Mouse (Mus musculus): ENCODE results near the gene Gng10. TPM values are rescaled to one million over a fixed set of nuclear protein-coding genes. Genes with fewer than 3 reads are reported as not detected.
A peak's percentile ranks its signal among the peaks of the same experiment; 100 is the strongest.

Gng10 gene
- polyA plus RNA-seq (2012), result 17.3 and 20.9 TPM in 2 replicates

DNA sequence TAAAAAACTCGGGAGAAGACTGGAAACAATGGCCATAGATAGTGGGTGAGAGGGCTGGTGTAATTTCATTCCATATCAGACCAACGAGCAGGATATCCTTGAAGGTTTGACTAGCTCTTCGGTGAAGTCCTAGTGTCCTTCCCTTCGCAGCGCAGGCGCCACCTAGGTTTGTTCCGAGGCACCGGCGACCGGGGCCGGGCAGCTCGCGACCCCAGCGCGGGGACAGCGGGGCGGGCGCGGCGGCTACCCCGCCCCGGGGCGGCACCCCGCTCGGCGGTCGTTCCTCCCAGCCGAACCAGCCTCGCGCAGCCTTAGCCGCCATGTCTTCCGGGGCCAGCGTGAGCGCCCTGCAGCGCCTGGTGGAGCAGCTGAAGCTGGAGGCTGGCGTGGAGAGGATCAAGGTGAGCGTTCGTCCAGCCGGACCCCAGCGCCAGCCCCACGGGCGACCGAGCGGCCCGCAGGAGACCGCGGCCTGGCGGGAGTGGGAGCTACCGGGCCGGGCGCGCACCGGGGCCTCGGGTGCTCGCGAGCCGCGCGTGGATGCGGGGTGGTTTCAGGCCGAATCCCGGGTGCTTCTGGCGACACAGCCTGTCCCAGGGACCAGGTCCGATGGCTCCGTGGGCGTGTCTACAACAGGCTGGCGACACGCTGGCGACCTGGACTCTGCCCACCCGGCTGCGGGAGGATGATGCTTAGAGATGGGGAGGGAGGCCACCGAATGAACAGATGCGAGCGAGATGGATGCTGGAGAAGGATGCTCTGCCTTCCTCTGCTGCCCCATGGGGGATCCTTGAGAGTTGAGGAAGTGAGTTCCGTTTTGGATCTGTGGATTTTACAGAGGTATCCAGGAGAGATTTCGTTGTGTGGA, at the start of gene Gng10:
TSS of gene Gng10 (plus strand) at position 171 of the 868 bp plus-strand sequence.
- TF ChIP-seq GATA1 (IDR thresholded peaks at IDR 0.05; ENCODE audit: low read length), result no peak

DNA sequence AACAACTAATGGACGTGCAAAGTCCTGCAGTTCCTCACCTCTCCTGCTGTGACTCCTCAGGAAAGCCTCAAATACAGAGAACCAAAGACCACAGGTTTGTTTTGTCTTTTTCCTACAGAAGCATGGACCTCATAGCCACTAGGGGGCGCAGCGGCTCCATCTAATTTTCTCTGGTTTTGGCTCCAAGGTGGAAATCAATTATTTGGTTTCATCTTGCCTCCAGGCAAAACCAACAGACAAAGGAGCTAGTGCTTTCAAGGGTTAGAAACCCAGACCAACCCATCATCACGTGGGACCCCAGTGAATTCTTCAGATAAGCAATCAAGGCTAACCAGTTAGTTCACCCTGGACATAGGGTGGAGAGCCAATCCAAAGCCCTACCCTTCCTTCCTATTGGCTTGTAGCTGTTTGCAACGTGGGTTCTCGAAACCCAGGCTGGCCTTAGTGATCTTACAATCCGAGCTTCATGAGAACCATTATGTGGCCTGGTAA, 49.7 kb upstream of the Gng10 start:
- TF ChIP-seq GATA1 (IDR thresholded peaks at IDR 0.05; ENCODE audit: low read length), result no peak

DNA sequence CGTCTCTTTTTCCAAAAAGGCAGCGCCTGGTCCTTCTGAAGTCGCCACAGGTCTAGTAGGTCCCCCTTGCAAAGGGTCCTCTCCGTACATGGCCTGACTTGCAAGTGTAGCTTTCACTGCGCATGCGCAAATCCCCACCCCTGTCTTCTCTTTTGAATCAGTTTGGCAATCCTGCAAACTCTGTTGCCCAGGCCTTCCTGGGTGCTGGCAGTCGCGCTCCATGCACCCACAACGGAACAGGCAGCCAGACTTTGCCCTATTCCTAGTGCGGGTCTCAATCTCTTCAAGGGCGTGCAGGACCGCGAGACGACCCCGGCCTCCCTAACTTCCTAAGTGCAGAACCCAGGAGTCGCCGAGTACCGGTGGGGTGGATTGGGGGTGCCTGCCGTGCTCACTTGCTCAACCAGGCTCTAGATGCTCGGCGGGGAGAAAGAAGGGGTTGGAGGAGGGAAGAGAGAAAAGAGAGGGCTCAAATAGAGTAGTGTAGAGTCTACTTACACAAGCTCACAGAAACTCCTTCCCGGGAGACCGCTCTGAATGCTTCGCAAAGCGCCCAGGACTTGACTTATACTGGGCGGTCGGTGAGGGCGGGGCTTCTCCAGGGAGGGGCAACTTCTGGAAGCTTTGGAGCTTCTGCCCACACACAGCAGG, 48.2 kb upstream of the Gng10 start, which contains the start of gene Ptgr1:
TSS of gene Ptgr1 (minus strand) at position 580 of the 651 bp plus-strand sequence.
- TF ChIP-seq GATA1 (IDR thresholded peaks at IDR 0.05; ENCODE audit: low read length), result no peak

DNA sequence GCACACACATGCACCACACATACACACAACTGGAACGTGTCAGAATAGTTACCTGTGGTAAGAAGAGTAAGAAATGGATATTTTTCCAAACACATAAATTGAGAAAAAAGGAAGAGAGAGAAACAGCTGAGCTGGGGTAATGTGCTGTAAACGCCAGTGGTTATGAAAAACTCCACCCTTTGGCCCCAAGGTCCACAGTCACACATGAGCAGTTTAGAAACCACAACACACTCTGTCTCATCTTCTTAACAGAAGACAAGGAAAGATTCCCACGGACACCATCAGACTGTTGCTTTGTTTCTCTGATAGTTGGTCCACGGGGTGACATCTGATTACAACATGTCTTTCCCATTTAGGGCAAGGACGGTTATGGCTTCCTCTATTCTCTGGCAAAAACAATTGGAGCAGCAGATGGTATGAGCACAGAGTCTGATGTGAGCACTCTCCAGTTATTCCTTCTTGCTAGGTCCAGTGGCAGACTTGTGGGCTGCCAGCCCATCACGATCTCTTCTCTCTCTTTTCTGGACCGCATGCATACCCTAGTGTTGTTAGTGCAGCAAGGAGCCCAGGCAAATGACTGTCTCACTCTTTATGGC, 45.5 kb upstream of the Gng10 start:
- no peak for TF ChIP-seq GATA1 (IDR thresholded peaks at IDR 0.05; ENCODE audit: low read length)

DNA sequence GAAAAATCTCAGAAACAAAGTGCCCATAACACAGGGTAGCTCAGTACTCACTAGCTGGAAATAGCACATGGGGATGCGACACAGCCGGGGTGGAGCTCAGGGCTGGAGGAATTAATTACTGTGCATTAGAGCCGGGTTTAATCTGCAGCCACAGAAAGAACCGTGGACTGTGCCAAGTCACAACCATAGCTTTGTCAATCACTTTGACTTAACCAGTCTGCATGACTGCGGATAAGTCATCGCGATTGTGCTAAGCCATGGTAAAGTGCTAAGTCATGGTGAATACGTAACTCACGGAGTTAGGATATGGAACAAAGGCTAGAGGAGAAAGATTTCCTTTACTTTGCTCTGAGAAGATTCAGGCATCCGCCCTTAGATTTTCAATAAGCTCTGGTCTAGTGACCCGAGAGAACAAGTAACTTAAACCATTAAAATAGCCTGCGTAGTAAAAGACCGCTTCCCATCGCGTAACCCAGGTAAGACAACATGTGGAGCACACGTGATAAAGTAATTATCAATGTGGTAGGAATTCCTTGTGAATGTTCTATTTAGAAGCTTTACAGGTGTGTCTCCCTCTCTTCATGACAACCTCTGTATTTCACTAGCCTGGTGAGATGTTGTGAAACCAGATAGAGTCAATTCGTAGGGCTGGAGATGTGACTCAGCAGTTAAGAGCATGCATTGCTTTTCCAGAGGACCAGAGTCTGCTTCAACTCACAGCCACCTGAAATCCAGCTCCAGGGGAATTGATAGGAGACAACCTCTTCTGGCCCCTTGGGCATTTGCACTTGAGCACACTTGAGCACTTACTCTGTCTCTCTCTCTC, 44.1 kb upstream of the Gng10 start:
- no peak for TF ChIP-seq GATA1 (IDR thresholded peaks at IDR 0.05; ENCODE audit: low read length)

DNA sequence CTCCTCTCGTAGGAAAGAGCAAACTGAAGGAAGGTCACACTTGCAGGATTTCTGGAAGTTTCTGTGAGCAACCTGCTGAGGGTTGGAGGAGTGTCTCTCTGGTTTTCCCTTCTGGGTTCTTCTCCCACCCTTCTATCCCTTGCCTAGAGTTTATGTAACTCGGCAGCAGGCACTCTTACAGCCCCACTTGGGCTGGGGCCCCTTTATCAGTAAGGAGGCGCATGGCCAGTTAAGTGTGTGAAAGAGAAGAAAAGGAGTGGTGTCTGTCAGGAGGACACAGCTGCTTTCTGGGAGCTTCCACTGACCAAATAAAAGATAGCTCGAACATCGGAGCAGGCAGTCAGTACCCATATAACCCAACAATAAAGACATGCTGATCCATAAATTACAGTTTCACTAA, 42.7 kb upstream of the Gng10 start:
- no peak for TF ChIP-seq GATA1 (IDR thresholded peaks at IDR 0.05; ENCODE audit: low read length)

DNA sequence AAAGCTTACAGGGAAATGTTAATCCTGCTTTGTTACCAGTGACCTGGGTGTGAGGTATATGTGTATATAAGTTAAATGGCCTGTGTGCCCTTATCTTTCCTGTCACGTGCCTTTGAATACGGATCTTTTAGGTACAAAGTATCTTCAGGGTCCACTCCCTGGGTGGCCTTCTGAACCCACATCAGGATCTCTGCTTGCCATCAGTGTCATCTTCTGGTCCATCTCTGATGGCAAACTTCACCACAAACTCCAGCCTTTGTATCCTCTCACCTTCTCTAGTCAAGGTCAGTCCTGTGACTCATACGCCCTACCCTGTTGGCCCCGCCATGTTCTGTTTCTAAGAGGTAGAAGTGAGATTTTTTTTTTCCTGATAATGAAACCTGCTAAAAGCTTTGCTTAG, 40.1 kb upstream of the Gng10 start, which contains the start of gene Dnajc25:
TSS of gene Dnajc25 (plus strand) at position 301 of the 400 bp plus-strand sequence.
- TF ChIP-seq GATA1 (IDR thresholded peaks at IDR 0.05; ENCODE audit: low read length), result no peak

DNA sequence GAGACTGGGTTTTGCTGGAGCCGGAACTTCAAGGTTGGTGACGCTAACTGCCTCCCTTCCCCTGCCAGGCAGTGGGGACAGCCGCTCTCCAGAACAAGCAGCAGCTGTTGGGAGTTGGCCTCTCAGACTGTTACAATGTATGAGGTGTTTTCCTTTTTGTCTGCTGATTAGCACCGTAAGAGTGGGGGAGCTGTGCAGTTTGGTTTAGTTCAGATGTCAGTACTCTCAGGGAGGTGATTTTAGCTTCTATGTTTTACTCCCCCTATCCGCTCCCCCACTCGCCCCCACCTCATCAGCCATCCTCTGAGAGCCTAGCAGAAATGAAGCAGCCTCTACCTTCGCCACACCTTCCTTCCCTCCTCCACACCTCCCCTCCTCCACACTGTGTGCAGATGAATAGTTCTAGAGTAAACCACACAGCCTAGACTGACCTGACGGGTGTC, 39.6 kb upstream of the Gng10 start:
- TF ChIP-seq GATA1 (IDR thresholded peaks at IDR 0.05; ENCODE audit: low read length), result no peak

DNA sequence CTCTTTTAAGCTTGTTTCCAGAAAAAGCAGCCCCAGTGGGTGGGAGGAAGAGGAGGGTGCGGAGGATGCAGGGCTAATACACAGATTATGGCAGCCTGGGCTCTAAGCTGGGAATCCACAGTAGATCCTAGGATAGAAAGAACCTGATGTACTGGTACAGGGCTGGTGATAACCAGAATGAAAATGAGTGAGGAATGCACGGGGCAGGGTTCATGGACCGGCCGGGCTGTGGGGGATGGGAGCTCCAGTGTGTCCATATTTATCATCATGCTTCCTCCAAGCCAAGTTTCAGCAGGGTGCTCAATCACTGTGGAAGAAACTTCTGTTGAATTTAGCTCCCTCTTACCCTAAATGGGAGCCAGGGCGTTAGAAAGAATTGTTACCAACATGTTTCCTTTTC, 37.8 kb upstream of the Gng10 start:
- TF ChIP-seq GATA1 (IDR thresholded peaks at IDR 0.05; ENCODE audit: low read length), result no peak

DNA sequence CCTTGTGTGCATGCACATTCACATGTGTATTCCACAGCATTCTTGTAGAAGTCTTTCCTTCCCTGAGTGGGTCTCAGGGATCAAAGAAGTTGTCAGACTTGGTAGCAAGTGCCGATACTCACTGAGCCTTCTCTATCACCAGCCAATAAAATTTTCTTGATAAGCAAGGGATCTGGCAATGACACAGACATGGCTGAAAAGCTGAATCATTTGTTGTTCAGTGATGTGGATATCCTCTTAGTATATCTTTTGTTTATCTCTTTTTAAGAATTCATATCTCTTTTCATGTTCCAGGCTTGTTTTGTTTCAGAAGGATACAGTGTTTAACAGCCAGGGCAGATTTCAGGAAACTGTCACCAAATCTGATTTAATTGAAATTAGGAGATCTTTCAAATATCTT, 36.2 kb upstream of the Gng10 start:
- TF ChIP-seq GATA1 (IDR thresholded peaks at IDR 0.05; ENCODE audit: low read length), result peak; percentile 38

DNA sequence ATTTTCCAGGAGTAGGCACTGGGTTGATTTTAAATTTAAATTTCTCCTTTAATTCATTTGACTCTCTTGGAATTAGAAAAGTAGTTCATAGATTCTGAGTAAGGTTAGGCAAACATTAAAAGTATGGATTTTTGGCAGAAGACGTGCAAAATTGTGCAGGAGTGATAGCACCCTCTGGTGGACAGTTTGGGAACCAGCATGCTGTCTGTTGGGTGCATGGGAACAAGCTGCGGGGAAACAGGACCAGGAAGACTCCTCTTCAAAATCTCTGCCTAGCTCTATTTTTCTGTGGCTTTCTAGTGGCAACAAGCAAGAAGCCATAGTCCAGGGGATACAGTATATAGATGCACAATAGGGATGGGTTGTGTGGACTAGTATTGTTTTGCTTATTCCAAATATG, 35.2 kb upstream of the Gng10 start:
- TF ChIP-seq GATA1 (IDR thresholded peaks at IDR 0.05; ENCODE audit: low read length), result no peak

DNA sequence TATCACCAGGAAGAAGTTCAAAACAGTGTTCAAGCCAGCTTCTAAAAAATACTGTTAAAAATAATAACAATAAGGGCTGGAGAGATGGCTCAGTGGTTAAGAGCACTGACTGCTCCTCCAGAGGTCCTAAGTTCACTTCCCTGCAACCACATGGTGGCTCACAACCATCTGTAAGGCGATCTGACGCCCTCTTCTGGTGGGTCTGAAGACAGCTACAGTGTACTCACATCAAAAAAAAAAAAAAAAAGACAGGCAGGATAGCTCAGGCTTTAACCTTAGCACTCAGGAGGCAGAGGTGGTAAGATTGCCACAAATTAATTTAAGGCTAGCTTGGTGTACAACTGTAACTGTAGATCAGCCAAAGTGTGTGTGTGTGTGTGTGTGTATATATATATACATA, 34.3 kb upstream of the Gng10 start:
- no peak for TF ChIP-seq GATA1 (IDR thresholded peaks at IDR 0.05; ENCODE audit: low read length)

DNA sequence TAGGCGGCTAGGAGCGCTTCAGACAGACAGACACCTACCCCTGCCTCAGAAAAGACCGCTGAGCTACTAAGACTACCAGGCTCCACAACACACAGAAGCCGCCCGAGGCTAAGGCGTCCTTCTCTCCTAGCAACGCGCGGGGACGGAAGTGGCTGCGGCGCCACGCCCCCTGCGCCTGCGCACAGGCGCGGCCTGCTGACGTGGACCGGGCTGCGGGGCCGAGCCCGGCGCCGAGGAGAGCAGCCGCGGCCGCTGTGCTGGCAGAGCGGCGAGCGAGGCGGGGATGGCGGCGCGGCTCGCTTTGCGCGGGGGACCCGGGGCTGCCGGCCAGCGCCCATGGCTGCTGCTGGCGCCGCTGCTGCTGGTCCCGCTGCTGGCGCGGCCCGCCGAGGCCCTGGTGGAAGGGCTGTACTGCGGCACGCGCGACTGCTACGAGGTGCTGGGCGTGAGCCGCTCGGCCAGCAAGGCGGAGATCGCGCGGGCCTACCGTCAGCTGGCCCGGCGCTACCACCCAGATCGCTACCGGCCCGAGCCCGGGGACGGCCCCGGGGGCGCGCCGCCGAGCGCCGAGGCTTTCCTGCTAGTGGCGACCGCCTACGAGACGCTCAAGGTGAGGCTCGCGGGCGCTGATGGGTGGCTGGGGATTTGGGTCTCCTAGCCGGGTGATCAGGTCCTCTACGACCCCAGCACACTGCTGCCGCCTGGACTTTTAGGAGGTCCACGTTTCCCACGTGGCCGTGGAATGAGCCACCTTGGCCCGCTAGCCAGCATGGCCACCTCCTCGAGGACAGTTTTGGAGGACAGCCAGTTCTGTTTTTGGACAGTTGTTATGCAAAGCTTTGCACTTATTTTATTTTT, 31.7 kb upstream of the Gng10 start, which contains the start of gene Gm20503:
TSS of gene Gm20503 (plus strand) at position 263 of the 858 bp plus-strand sequence.
- TF ChIP-seq GATA1 (IDR thresholded peaks at IDR 0.05; ENCODE audit: low read length), result no peak

DNA sequence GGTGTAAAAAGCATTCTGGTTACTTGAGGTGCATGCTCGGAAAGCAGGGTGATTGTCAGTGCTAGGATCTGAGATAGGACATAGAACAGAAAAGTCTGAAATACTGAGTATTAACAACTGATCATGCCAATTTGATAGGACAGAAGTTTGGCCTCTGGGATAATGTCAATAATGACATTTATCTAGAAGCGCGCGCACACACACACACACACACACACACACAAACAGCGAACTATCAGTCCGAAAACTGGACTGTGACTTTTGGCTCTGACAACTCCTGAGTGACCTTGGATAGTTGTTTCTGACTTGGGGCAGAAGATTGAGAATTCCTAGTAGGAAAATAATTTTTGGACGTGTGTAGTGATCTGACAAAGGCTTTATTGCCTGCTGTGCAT, 31.1 kb upstream of the Gng10 start:
- TF ChIP-seq GATA1 (IDR thresholded peaks at IDR 0.05; ENCODE audit: low read length), result no peak

Data from G1E-ER4 (cell line).